Comparison of ENCODE assay signal across 8 mouse cellular contexts in genomic region chr10:87927131-87927609, GRCm38 (mm10).
DNase-seq lines count a peak whose midpoint lies in the region; ATAC-seq lines count a peak whose summit lies in the region.

No protein-coding gene starts in this region.

- H3K36me3 ChIP-seq in hindbrain, embryonic 13.5 days = no peaks in the 10 kb centered on the region

- H3K9me3 ChIP-seq in hindbrain, embryonic 13.5 days = no peaks in the 10 kb centered on the region

- peak overlapping the region; percentile 2; the same call in 1 of the 2 replicates for H3K4me2 ChIP-seq in hindbrain, embryonic 13.5 days

- no peaks in the 10 kb centered on the region for H3K27me3 ChIP-seq in hindbrain, embryonic 13.5 days

- H3K9ac ChIP-seq in hindbrain, embryonic 13.5 days = no peak overlapping the region

- 6% methylated on average over 6 of the region's 6 CpGs for WGBS in hindbrain, embryonic 13.5 days

- ATAC-seq in hindbrain, embryonic 13.5 days (ENCODE audit: low FRiP score) = peak; percentile 96

- peak; percentile 90 for DNase-seq in ES-CJ7 (ENCODE audit: low read depth, low spot score)
- DNase-seq in adrenal gland, adult 8-10 months = peak; percentile 15
- DNase-seq in frontal cortex, postnatal 36 days (ENCODE audit: low spot score in 2 of 2) = peak; percentile 39 to 69
- DNase-seq in layer of hippocampus, postnatal 14 days (ENCODE audit: low spot score in 2 of 2) = peak; percentile 31 to 65
- DNase-seq in mesoderm, embryonic 11.5 days (ENCODE audit: low read depth, low spot score) = peak; percentile 43
- DNase-seq in telencephalon, adult 2 months (ENCODE audit: low read depth, low spot score) = peak; percentile 78
- DNase-seq in spleen, postnatal 36 days (ENCODE audit: low spot score in 2 of 2) = no peak

- no peak overlapping the region for H3K4me3 ChIP-seq in hindbrain, embryonic 13.5 days

- peaks cover 12% of the 10 kb centered on the region for H3K4me1 ChIP-seq in hindbrain, embryonic 13.5 days (replicated peaks)

- 0 out of 2 replicates have a peak overlapping the region, but pooled peaks have one; percentile 10 for H3K27ac ChIP-seq in hindbrain, embryonic 13.5 days

Comparison
In these comparisons a context has a peak if more than half of its experiments do, and no peak if none do; other contexts are left out.
1. DNase-seq: peak in ES-CJ7 (single experiment), adrenal gland, adult 8-10 months (single experiment), frontal cortex, postnatal 36 days (2 of 2), layer of hippocampus, postnatal 14 days (2 of 2), mesoderm, embryonic 11.5 days (single experiment) and telencephalon, adult 2 months (single experiment); none in spleen, postnatal 36 days (0 of 2).